Mouse (Mus musculus) kidney, adult 2 months (tissue): ENCODE data around the gene Usp48. TPM values are rescaled to one million over a fixed set of nuclear protein-coding genes. Genes with fewer than 3 reads are reported as not detected.

Source experiments
- DNase-seq: peaks from one replicate; pipeline ENCODE4 v3.0.0; 2021
- H3K27ac ChIP-seq: fragments of 200-500 bp; 2 replicates; pipeline ENCODE4 v1.5.1; 2012; ENCODE audit warnings: low read depth, low read length, control low read depth, inconsistent platforms; ENCODE audit not compliant: insufficient read depth
- H3K27me3 ChIP-seq: fragments of 200-500 bp; replicated peaks from 2 replicates; pipeline ENCODE4 v1.6.1; 2012; ENCODE audit warnings: mild to moderate bottlenecking, moderate library complexity, low read length, inconsistent platforms; ENCODE audit not compliant: control insufficient read depth, insufficient read depth
- H3K36me3 ChIP-seq: fragments of 200-500 bp; 2 replicates; pipeline ENCODE4 v1.6.1; 2012; ENCODE audit warnings: mild to moderate bottlenecking, moderate library complexity, low read length, inconsistent platforms; ENCODE audit not compliant: control insufficient read depth, insufficient read depth
- H3K4me1 ChIP-seq: fragments of 200-500 bp; 2 replicates; pipeline ENCODE4 v1.6.1; 2011; ENCODE audit warnings: low read length; ENCODE audit not compliant: control insufficient read depth, insufficient read depth
- H3K4me3 ChIP-seq: fragments of 200-500 bp; 2 replicates; pipeline ENCODE4 v1.5.1; 2011; ENCODE audit warnings: mild to moderate bottlenecking, low read depth, low read length, control low read depth; ENCODE audit not compliant: insufficient read depth
- CTCF ChIP-seq: fragments of 200-500 bp; conservative IDR thresholded peaks from 2 replicates; pipeline ENCODE4 v1.5.1; 2011; ENCODE audit warnings: low read depth, mild to moderate bottlenecking, control low read depth, low read length, moderate library complexity, mixed read lengths; ENCODE audit not compliant: insufficient read depth, insufficient read length
- POLR2A ChIP-seq: fragments of 200-500 bp; IDR thresholded peaks from one replicate; pipeline ENCODE4 v1.6.1; 2011; ENCODE audit warnings: low read depth, low read length, control low read depth
- WGBS: fragments of 180-500 bp; shearing (Covaris S2); methylation state at CpG from one replicate; pipeline ENCODE4 v1.1.7; 2018; 5-methylcytosine and 5-hydroxymethylcytosine counted together
- polyA plus RNA-seq: library from polyadenylated mRNA; depleted of rRNA; stranded (reverse); fragments of >200 nt; gene quantifications from 2 replicates; pipeline ENCODE4 v1.2.3, GENCODE M21; 2012

Gene Usp48
- polyA plus RNA-seq, 1 experiment: 38.6 TPM

- DNase-seq: peak; percentile 53
- no peaks in the 10 kb centered on the region for H3K27me3 ChIP-seq
- peak overlapping the region; percentile 92 for H3K4me3 ChIP-seq
- no peak for TF ChIP-seq POLR2A
- TF ChIP-seq CTCF: no peak
- H3K4me1 ChIP-seq: peaks cover 15% of the 10 kb centered on the region
- no peaks in the 10 kb centered on the region for H3K36me3 ChIP-seq
- 2% methylated on average over 40 of the region's 40 CpGs for WGBS
- peak overlapping the region; percentile 67 for H3K27ac ChIP-seq
Observed at GRCm38 (mm10) chr4:137594496-137595270, 1.1 kb downstream of the Usp48 start.

GRCm38 (mm10) chr4:137597098-137597630 is 3.6 kb downstream of the Usp48 start:
- TF ChIP-seq POLR2A: no peak
- no peak for TF ChIP-seq CTCF
- DNase-seq: no peak
- Histone ChIP-seq H3K4me1 (peaks cover 19% of the 10 kb centered on the region), H3K27ac (no peak overlapping the region), H3K4me3 (no peak overlapping the region), H3K27me3 (no peaks in the 10 kb centered on the region), H3K36me3 (no peaks in the 10 kb centered on the region)
- WGBS: 91% methylated on average over 4 of the region's 4 CpGs

GRCm38 (mm10) chr4:137598577-137598976 is 5.0 kb downstream of the Usp48 start:
- 93% methylated on average over 5 of the region's 5 CpGs for WGBS
- no peaks in the 10 kb centered on the region for H3K27me3 ChIP-seq
- H3K4me1 ChIP-seq: peaks cover 19% of the 10 kb centered on the region
- H3K36me3 ChIP-seq: no peaks in the 10 kb centered on the region
- no peak overlapping the region for H3K4me3 ChIP-seq
- no peak overlapping the region for H3K27ac ChIP-seq
- DNase-seq: no peak
- TF ChIP-seq POLR2A (no peak), CTCF (no peak)

GRCm38 (mm10) chr4:137603449-137604171 is 10.1 kb downstream of the Usp48 start:
- no peak overlapping the region for H3K27ac ChIP-seq

GRCm38 (mm10) chr4:137607023-137607422 is 13.5 kb downstream of the Usp48 start:
- no peak for DNase-seq
- WGBS: 92% methylated on average over 2 of the region's 2 CpGs
- TF ChIP-seq CTCF: no peak
- no peak for TF ChIP-seq POLR2A
- Histone ChIP-seq H3K4me1 (no peaks in the 10 kb centered on the region), H3K4me3 (no peak overlapping the region), H3K27ac (no peak overlapping the region), H3K36me3 (peaks cover 2% of the 10 kb centered on the region; the same call in 1 of the 2 replicates), H3K27me3 (no peaks in the 10 kb centered on the region)

More at GRCm38 (mm10) chr4:137603449-137604171, 10.1 kb downstream of the Usp48 start:
- 71% methylated on average over 11 of the region's 11 CpGs for WGBS
- H3K27me3 ChIP-seq: no peaks in the 10 kb centered on the region
- H3K4me1 ChIP-seq: peaks cover 12% of the 10 kb centered on the region
- peaks cover 2% of the 10 kb centered on the region; the same call in 1 of the 2 replicates for H3K36me3 ChIP-seq
- no peak for DNase-seq
- TF ChIP-seq CTCF: no peak
- no peak for TF ChIP-seq POLR2A
- no peak overlapping the region for H3K4me3 ChIP-seq

- WGBS: 55% methylated on average over 7 of the region's 7 CpGs
- Histone ChIP-seq H3K4me1 (no peaks in the 10 kb centered on the region), H3K4me3 (no peak overlapping the region), H3K27me3 (no peaks in the 10 kb centered on the region), H3K36me3 (peaks cover 2% of the 10 kb centered on the region; the same call in 1 of the 2 replicates), H3K27ac (no peak overlapping the region)
- DNase-seq: peak; percentile 22
- TF ChIP-seq CTCF (no peak), POLR2A (no peak)
Observed at GRCm38 (mm10) chr4:137609281-137609680, 15.7 kb downstream of the Usp48 start.

- Histone ChIP-seq H3K27ac (no peak overlapping the region), H3K27me3 (no peaks in the 10 kb centered on the region), H3K36me3 (peaks cover 2% of the 10 kb centered on the region; the same call in 1 of the 2 replicates), H3K4me3 (no peak overlapping the region), H3K4me1 (no peaks in the 10 kb centered on the region)
- TF ChIP-seq POLR2A (no peak), CTCF (no peak)
- 57% methylated on average over 7 of the region's 7 CpGs for WGBS
- peak; percentile 18 for DNase-seq
Observed at GRCm38 (mm10) chr4:137609702-137610101, 16.1 kb downstream of the Usp48 start.
